Mouse (Mus musculus) small intestine, adult 2 months (tissue): Measurements from ENCODE around the gene Syncrip.

Experiments
- CTCF ChIP-seq: fragments of 200-500 bp; IDR thresholded peaks from 2 replicates; pipeline ENCODE4 v1.5.1; 2012; ENCODE audit warnings: low read depth, mild to moderate bottlenecking, control low read depth, inconsistent platforms, low read length, moderate library complexity, mixed read lengths; ENCODE audit not compliant: insufficient replicate concordance, insufficient read length; ENCODE audit errors: extremely low read depth
- POLR2A ChIP-seq: fragments of 200-500 bp; IDR thresholded peaks from 2 replicates; pipeline ENCODE4 v1.6.1; 2012; ENCODE audit warnings: low read depth, mild to moderate bottlenecking, control low read depth, inconsistent platforms, low read length, moderate library complexity

- TF ChIP-seq CTCF (no peak), POLR2A (no peak)
These were observed 83.9 kb downstream of the Syncrip start for GRCm38 (mm10) chr9:88398461-88398860.
